Mouse (Mus musculus): ENCODE results near the gene Rabgap1l. TPM values are rescaled to one million over a fixed set of nuclear protein-coding genes. Genes with fewer than 3 reads are reported as not detected.

Rabgap1l gene
- polyA plus RNA-seq, 1 experiment from 2014 or later = 69.3 TPM

DNA sequence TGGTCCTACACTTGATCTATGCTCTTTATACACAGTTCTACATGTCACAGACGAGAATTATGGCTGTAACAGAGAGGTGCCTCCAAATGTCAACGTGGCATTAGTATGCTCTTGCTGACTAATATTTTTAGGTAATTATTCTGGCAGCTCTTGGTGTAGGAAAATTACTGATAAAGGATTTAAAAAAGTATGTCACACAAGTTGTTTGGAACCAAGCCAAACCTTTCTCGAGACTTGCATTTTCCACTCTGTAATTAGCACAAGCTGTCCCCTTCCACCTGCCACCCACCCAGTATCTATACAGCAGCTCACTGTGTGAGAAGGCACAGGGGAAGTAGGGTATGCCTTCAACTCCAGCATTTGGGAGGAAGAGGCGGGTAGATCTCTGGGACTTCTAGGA is 546.2 kb downstream of the Rabgap1l start:
- H3K4me3 ChIP-seq (ENCODE audit: low read depth, low read length) = no peak overlapping the region
- no peak overlapping the region for H3K9ac ChIP-seq (ENCODE audit: low read depth, low read length)
- H3K27me3 ChIP-seq (replicated peaks; ENCODE audit: control insufficient read depth, insufficient read depth, low read length) = no peaks in the 10 kb centered on the region
- ATAC-seq (replicated peaks; ENCODE audit: low FRiP score) = no peak
- no peak overlapping the region for H3K27ac ChIP-seq (ENCODE audit: low read depth, low read length)
- DNase-seq (ENCODE audit: low spot score) = no peak
- 79% methylated on average over 4 of the region's 4 CpGs for WGBS
- no peaks in the 10 kb centered on the region for H3K4me1 ChIP-seq (replicated peaks; ENCODE audit: control insufficient read depth, insufficient read depth, low read length)
- no peaks in the 10 kb centered on the region for H3K9me3 ChIP-seq (ENCODE audit: control insufficient read depth, low read length)
- no peaks in the 10 kb centered on the region for H3K36me3 ChIP-seq (ENCODE audit: control insufficient read depth, insufficient read depth, low read length)
- no peak overlapping the region for H3K4me2 ChIP-seq

DNA sequence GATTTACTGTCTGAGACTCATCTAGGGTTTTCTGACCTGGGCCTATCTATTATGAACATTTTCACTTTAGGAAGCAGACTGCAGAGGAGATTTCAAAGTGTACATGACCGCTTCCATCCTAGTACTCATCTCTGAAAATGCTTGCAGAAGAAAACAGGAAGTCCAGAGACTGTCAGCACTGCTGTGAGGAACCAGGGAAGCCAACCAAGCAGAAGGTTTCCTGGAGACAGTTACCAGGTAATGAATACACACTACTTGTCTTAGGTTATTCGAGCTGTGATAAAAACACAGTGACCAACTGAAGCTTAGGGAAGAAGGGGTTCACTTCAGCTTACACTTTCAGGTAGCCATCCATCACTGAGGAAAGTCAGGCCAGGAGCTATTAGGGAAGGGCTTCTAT is 547.1 kb downstream of the Rabgap1l start:
- WGBS = 59% methylated on average over 2 of the region's 2 CpGs
- no peak overlapping the region for H3K4me3 ChIP-seq (ENCODE audit: low read depth, low read length)
- no peaks in the 10 kb centered on the region for H3K9me3 ChIP-seq (ENCODE audit: control insufficient read depth, low read length)
- no peak overlapping the region for H3K27ac ChIP-seq (ENCODE audit: low read depth, low read length)
- H3K27me3 ChIP-seq (replicated peaks; ENCODE audit: control insufficient read depth, insufficient read depth, low read length) = no peaks in the 10 kb centered on the region
- no peaks in the 10 kb centered on the region for H3K36me3 ChIP-seq (ENCODE audit: control insufficient read depth, insufficient read depth, low read length)
- H3K9ac ChIP-seq (ENCODE audit: low read depth, low read length) = no peak overlapping the region
- H3K4me1 ChIP-seq (replicated peaks; ENCODE audit: control insufficient read depth, insufficient read depth, low read length) = no peaks in the 10 kb centered on the region
- DNase-seq (ENCODE audit: low spot score) (no peak), ATAC-seq (replicated peaks; ENCODE audit: low FRiP score) (no peak)
- H3K4me2 ChIP-seq = no peak overlapping the region

GRCm38 (mm10) chr1:160244689-160245088 is 548.3 kb downstream of the Rabgap1l start:
- H3K27ac ChIP-seq (ENCODE audit: low read depth, low read length) = no peak overlapping the region
- no peak overlapping the region for H3K4me3 ChIP-seq (ENCODE audit: low read depth, low read length)
- WGBS = 86% methylated on average over 5 of the region's 5 CpGs
- no peaks in the 10 kb centered on the region for H3K36me3 ChIP-seq (ENCODE audit: control insufficient read depth, insufficient read depth, low read length)
- H3K4me1 ChIP-seq (replicated peaks; ENCODE audit: control insufficient read depth, insufficient read depth, low read length) = no peaks in the 10 kb centered on the region
- no peak for DNase-seq (ENCODE audit: low spot score)
- H3K4me2 ChIP-seq = no peak overlapping the region
- ATAC-seq (replicated peaks; ENCODE audit: low FRiP score) = no peak
- H3K9me3 ChIP-seq (ENCODE audit: control insufficient read depth, low read length) = no peaks in the 10 kb centered on the region
- no peaks in the 10 kb centered on the region for H3K27me3 ChIP-seq (replicated peaks; ENCODE audit: control insufficient read depth, insufficient read depth, low read length)
- H3K9ac ChIP-seq (ENCODE audit: low read depth, low read length) = no peak overlapping the region

DNA sequence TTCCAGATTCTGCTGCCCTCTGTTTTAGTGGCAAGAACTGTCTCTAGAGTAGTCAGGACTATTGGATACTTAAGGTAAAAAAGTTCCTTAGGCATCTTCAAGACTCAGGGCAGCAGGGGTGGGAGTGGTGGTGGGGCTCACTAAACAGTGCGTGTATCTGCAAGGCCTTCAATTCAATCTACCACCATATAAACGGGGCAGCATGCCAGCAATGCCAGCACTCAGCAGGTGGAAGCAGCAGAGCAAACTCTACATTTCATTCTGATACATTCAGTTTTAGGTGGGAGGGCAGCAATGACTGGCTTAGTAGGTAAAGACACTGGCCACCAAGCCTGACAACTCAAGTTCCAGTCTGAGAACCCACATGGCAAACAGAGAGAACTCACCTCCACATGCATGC is 552.9 kb downstream of the Rabgap1l start:
- Histone ChIP-seq H3K4me1 (replicated peaks; ENCODE audit: control insufficient read depth, insufficient read depth, low read length) (no peaks in the 10 kb centered on the region), H3K9ac (ENCODE audit: low read depth, low read length) (no peak overlapping the region), H3K27me3 (replicated peaks; ENCODE audit: control insufficient read depth, insufficient read depth, low read length) (no peaks in the 10 kb centered on the region), H3K9me3 (ENCODE audit: control insufficient read depth, low read length) (no peaks in the 10 kb centered on the region), H3K27ac (ENCODE audit: low read depth, low read length) (no peak overlapping the region), H3K4me2 (no peak overlapping the region), H3K36me3 (ENCODE audit: control insufficient read depth, insufficient read depth, low read length) (no peaks in the 10 kb centered on the region), H3K4me3 (ENCODE audit: low read depth, low read length) (no peak overlapping the region)
- DNase-seq (ENCODE audit: low spot score) (no peak), ATAC-seq (replicated peaks; ENCODE audit: low FRiP score) (no peak)
- 89% methylated on average over 2 of the region's 2 CpGs for WGBS

GRCm38 (mm10) chr1:160238852-160239443 is 554.1 kb downstream of the Rabgap1l start:
- no peak for ATAC-seq (replicated peaks; ENCODE audit: low FRiP score)
- Histone ChIP-seq H3K27ac (ENCODE audit: low read depth, low read length) (no peak overlapping the region), H3K4me1 (replicated peaks; ENCODE audit: control insufficient read depth, insufficient read depth, low read length) (no peaks in the 10 kb centered on the region), H3K27me3 (replicated peaks; ENCODE audit: control insufficient read depth, insufficient read depth, low read length) (no peaks in the 10 kb centered on the region), H3K4me2 (no peak overlapping the region), H3K4me3 (ENCODE audit: low read depth, low read length) (no peak overlapping the region), H3K9ac (ENCODE audit: low read depth, low read length) (no peak overlapping the region), H3K36me3 (ENCODE audit: control insufficient read depth, insufficient read depth, low read length) (no peaks in the 10 kb centered on the region), H3K9me3 (ENCODE audit: control insufficient read depth, low read length) (no peaks in the 10 kb centered on the region)
- WGBS = 84% methylated on average over 1 of the region's 1 CpGs
- no peak for DNase-seq (ENCODE audit: low spot score)

GRCm38 (mm10) chr1:160237981-160238380 is 555.0 kb downstream of the Rabgap1l start:
- DNase-seq (ENCODE audit: low spot score) (no peak), ATAC-seq (replicated peaks; ENCODE audit: low FRiP score) (no peak)
- H3K36me3 ChIP-seq (ENCODE audit: control insufficient read depth, insufficient read depth, low read length) = no peaks in the 10 kb centered on the region
- H3K27me3 ChIP-seq (replicated peaks; ENCODE audit: control insufficient read depth, insufficient read depth, low read length) = no peaks in the 10 kb centered on the region
- no peak overlapping the region for H3K27ac ChIP-seq (ENCODE audit: low read depth, low read length)
- H3K9ac ChIP-seq (ENCODE audit: low read depth, low read length) = no peak overlapping the region
- H3K4me3 ChIP-seq (ENCODE audit: low read depth, low read length) = no peak overlapping the region
- H3K4me1 ChIP-seq (replicated peaks; ENCODE audit: control insufficient read depth, insufficient read depth, low read length) = no peaks in the 10 kb centered on the region
- H3K4me2 ChIP-seq = no peak overlapping the region
- WGBS = 87% methylated on average over 2 of the region's 2 CpGs
- H3K9me3 ChIP-seq (ENCODE audit: control insufficient read depth, low read length) = no peaks in the 10 kb centered on the region

DNA sequence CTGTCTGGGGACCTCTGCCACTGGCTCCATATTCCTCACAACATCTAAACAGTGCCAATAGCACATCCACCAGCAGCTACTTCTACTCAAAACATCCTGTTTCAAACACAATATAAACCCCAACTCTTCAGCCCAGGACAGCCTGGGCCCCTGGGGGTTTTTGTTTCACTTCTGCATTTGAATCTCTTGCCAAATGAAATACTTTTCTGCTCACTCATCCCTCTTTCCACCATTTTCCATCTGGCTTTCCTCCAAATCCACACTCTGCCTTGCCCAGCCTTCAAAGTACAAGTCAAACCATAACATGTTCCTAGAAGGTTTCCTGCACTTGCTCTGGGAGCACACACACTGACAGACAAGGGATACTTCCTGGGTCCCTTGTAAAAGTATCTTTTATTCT is 559.1 kb downstream of the Rabgap1l start:
- no peak for ATAC-seq (replicated peaks; ENCODE audit: low FRiP score)
- Histone ChIP-seq H3K27ac (ENCODE audit: low read depth, low read length) (no peak overlapping the region), H3K4me2 (no peak overlapping the region), H3K9me3 (ENCODE audit: control insufficient read depth, low read length) (no peaks in the 10 kb centered on the region), H3K36me3 (ENCODE audit: control insufficient read depth, insufficient read depth, low read length) (no peaks in the 10 kb centered on the region), H3K4me1 (replicated peaks; ENCODE audit: control insufficient read depth, insufficient read depth, low read length) (no peaks in the 10 kb centered on the region), H3K4me3 (ENCODE audit: low read depth, low read length) (no peak overlapping the region), H3K9ac (ENCODE audit: low read depth, low read length) (no peak overlapping the region), H3K27me3 (replicated peaks; ENCODE audit: control insufficient read depth, insufficient read depth, low read length) (no peaks in the 10 kb centered on the region)
- no peak for DNase-seq (ENCODE audit: low spot score)

- Histone ChIP-seq H3K9ac (ENCODE audit: low read depth, low read length) (no peak overlapping the region), H3K36me3 (ENCODE audit: control insufficient read depth, insufficient read depth, low read length) (no peaks in the 10 kb centered on the region), H3K4me2 (no peak overlapping the region), H3K4me3 (ENCODE audit: low read depth, low read length) (no peak overlapping the region), H3K27ac (ENCODE audit: low read depth, low read length) (no peak overlapping the region), H3K4me1 (replicated peaks; ENCODE audit: control insufficient read depth, insufficient read depth, low read length) (no peaks in the 10 kb centered on the region), H3K9me3 (ENCODE audit: control insufficient read depth, low read length) (no peaks in the 10 kb centered on the region), H3K27me3 (replicated peaks; ENCODE audit: control insufficient read depth, insufficient read depth, low read length) (no peaks in the 10 kb centered on the region)
- DNase-seq (ENCODE audit: low spot score) (no peak), ATAC-seq (replicated peaks; ENCODE audit: low FRiP score) (no peak)
- WGBS = 94% methylated on average over 3 of the region's 3 CpGs
These were observed 560.9 kb downstream of the Rabgap1l start for GRCm38 (mm10) chr1:160232113-160232512.

GRCm38 (mm10) chr1:160231013-160231412 is 562.0 kb downstream of the Rabgap1l start:
- ATAC-seq (replicated peaks; ENCODE audit: low FRiP score) (no peak), DNase-seq (ENCODE audit: low spot score) (no peak)
- H3K4me3 ChIP-seq (ENCODE audit: low read depth, low read length) = no peak overlapping the region
- WGBS = 58% methylated on average over 4 of the region's 4 CpGs
- no peak overlapping the region for H3K27ac ChIP-seq (ENCODE audit: low read depth, low read length)
- H3K27me3 ChIP-seq (replicated peaks; ENCODE audit: control insufficient read depth, insufficient read depth, low read length) = no peaks in the 10 kb centered on the region
- no peaks in the 10 kb centered on the region for H3K36me3 ChIP-seq (ENCODE audit: control insufficient read depth, insufficient read depth, low read length)
- no peak overlapping the region for H3K9ac ChIP-seq (ENCODE audit: low read depth, low read length)
- no peaks in the 10 kb centered on the region for H3K4me1 ChIP-seq (replicated peaks; ENCODE audit: control insufficient read depth, insufficient read depth, low read length)
- no peak overlapping the region for H3K4me2 ChIP-seq
- H3K9me3 ChIP-seq (ENCODE audit: control insufficient read depth, low read length) = no peaks in the 10 kb centered on the region

All from liver, embryonic 11.5 days (tissue).